Mouse (Mus musculus) c-Kit-positive CD71-negative TER-119-negative erythroid progenitor cells, embryonic 14.5 days (primary cell): ENCODE data around the gene Tssk1.

ENCODE experiments used
- DNase-seq: peaks from one replicate; pipeline ENCODE4 v3.0.0-alpha.2; 2013; ENCODE audit warnings: low read depth

Gene Tssk1

DNA sequence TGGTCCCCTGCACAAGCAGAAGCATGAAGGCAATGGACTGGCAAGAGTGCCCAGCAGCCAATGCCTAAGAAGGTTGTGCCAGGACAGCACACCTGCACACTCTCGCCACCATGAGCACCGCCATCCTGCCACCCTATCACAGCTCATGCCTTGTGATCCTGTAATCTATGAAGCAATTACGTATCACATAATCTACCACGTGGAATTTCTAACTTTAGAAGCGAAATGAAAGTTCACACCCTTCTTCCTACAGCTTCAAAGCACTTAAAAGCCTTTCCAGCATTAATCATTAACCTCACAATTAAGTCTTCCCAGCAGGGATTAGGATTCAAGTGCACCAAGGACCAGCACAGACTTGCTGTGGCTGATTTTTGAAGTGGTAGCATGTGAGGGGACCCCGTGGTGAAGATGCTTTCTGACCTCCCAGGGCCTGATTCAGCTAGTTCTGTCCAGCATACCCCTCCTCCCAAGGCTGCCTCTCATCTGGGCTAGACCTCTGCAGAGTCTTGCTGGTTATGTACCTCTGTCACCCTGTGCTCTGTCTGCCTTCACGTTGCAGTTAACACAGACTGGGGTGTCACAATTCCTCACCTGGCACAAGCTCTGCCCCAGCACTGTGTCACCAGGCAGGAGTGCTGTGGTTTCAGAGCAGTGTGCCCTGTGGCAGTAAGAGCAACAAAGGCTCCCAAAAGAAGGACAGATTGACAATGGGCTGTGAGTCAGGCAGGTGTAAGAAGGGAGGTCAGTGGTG, 51.2 kb downstream of the Tssk1 start:
- DNase-seq, result no peak
